Mouse (Mus musculus) liver, postnatal 0 days (tissue): ENCODE results near the gene Map3k19. TPM values are rescaled to one million over a fixed set of nuclear protein-coding genes. Genes with fewer than 3 reads are reported as not detected.

ENCODE experiments used
- ATAC-seq: fragments of 200-750 bp; cut with Nextera tagmentation; 2 replicates; pipeline ENCODE4 v1.8.0; 2017; ENCODE audit warnings: mild to moderate bottlenecking, moderate library complexity
- DNase-seq: peaks from one replicate; pipeline ENCODE4 v3.0.0-alpha.2; 2016
- H3K27ac ChIP-seq: fragments of 300-500 bp; sonication (generic); 2 replicates; pipeline ENCODE4 v1.5.1; 2014; ENCODE audit warnings: antibody characterized with exemption, moderate library complexity, mild to moderate bottlenecking, low read depth
- H3K27me3 ChIP-seq: fragments of 300-500 bp; sonication (generic); 2 replicates; pipeline ENCODE4 v1.6.1; 2014; ENCODE audit warnings: low read length, control low read depth, mixed read lengths; ENCODE audit not compliant: insufficient read depth
- H3K36me3 ChIP-seq: fragments of 300-500 bp; sonication (generic); replicated peaks from 2 replicates; pipeline ENCODE4 v1.6.1; 2014; ENCODE audit warnings: mild to moderate bottlenecking, control low read depth, low read length, moderate library complexity, mixed read lengths; ENCODE audit not compliant: insufficient read depth
- H3K4me1 ChIP-seq: fragments of 300-500 bp; sonication (generic); 2 replicates; pipeline ENCODE4 v1.6.1; 2014; ENCODE audit warnings: antibody characterized with exemption, mild to moderate bottlenecking, control low read depth; ENCODE audit not compliant: insufficient read depth
- H3K4me2 ChIP-seq: fragments of 300-500 bp; sonication (generic); 2 replicates; pipeline ENCODE4 v1.6.1; 2014; ENCODE audit warnings: low read depth, mild to moderate bottlenecking, low read length, moderate library complexity, mixed read lengths
- H3K4me3 ChIP-seq: fragments of 300-500 bp; sonication (generic); 2 replicates; pipeline ENCODE4 v1.5.1; 2014; ENCODE audit warnings: low read depth, low read length
- H3K9ac ChIP-seq: fragments of 300-500 bp; sonication (generic); replicated peaks from 2 replicates; pipeline ENCODE4 v1.6.1; 2014; ENCODE audit warnings: mild to moderate bottlenecking, moderate library complexity
- H3K9me3 ChIP-seq: fragments of 300-500 bp; sonication (generic); 2 replicates; pipeline ENCODE4 v1.6.1; 2016; ENCODE audit warnings: mild to moderate bottlenecking, control low read depth, low read length, mixed read lengths
- CTCF ChIP-seq: sonication (generic); IDR thresholded peaks from 2 replicates; pipeline ENCODE4 v1.5.1; 2016; ENCODE audit warnings: antibody characterized with exemption, low read depth
- EP300 ChIP-seq: IDR thresholded peaks from 2 replicates; pipeline ENCODE4 v1.6.1; 2016; ENCODE audit warnings: antibody characterized with exemption, low read depth, mild to moderate bottlenecking
- WGBS: fragments of 180-500 bp; shearing (Covaris S2); extraction: QIAGEN DNeasy Blood & Tissue Kit; methylation state at CpG from one replicate; pipeline ENCODE4 v1.1.7; 2014; ENCODE audit not compliant: insufficient replicate concordance; 5-methylcytosine and 5-hydroxymethylcytosine counted together
- polyA plus RNA-seq: library from polyadenylated mRNA; unstranded; fragments of >200 nt; fragmentation: Nextera tagmentation; extraction: Ambion mirVana; gene quantifications from 2 replicates; pipeline ENCODE4 v1.2.1, GENCODE M21; 2015

Map3k19 gene
- polyA plus RNA-seq, 1 experiment from 2014 or later: not detected

- H3K36me3 ChIP-seq: no peaks in the 10 kb centered on the region
- DNase-seq: no peak
Observed at GRCm38 (mm10) chr1:127765468-127765867, 89.4 kb downstream of the Map3k19 start.

More at GRCm38 (mm10) chr1:127765468-127765867, 89.4 kb downstream of the Map3k19 start:
- Histone ChIP-seq H3K4me3 (no peak overlapping the region), H3K4me2 (no peak overlapping the region), H3K9me3 (no peaks in the 10 kb centered on the region), H3K4me1 (no peaks in the 10 kb centered on the region), H3K27ac (no peak overlapping the region), H3K9ac (no peak overlapping the region), H3K27me3 (no peaks in the 10 kb centered on the region)
- TF ChIP-seq EP300 (no peak), CTCF (peak; percentile 64)
- ATAC-seq: no peak
- WGBS: 66% methylated on average over 2 of the region's 2 CpGs

Other genes starting within 250 kb of the Map3k19 start
- gene Tmem163, start 175.5 kb downstream of the Map3k19 start, polyA plus RNA-seq: 0.65 and 0.98 TPM in 2 replicates
- gene Acmsd, start 125.6 kb downstream of the Map3k19 start, polyA plus RNA-seq: 2.5 and 3.2 TPM in 2 replicates
- 13.0 and 15.8 TPM in 2 replicates for gene Ccnt2, start 80.9 kb downstream of the Map3k19 start, polyA plus RNA-seq
- gene Rab3gap1, start 13.7 kb upstream of the Map3k19 start, polyA plus RNA-seq: 8.3 and 8.9 TPM in 2 replicates
- gene Zranb3, start 248.0 kb upstream of the Map3k19 start, polyA plus RNA-seq: 1.2 and 1.3 TPM in 2 replicates
- 21.7 and 22.6 TPM in 2 replicates for gene R3hdm1, start 248.3 kb upstream of the Map3k19 start, polyA plus RNA-seq